Mouse (Mus musculus) forebrain, postnatal 0 days (tissue): ENCODE data around the gene Vrk1. TPM values are rescaled to one million over a fixed set of nuclear protein-coding genes. Genes with fewer than 3 reads are reported as not detected.

Experiments
- ATAC-seq: fragments of 200-750 bp; cut with Nextera tagmentation; 2 replicates; pipeline ENCODE4 v1.8.0; 2017; ENCODE audit warnings: mild to moderate bottlenecking, moderate library complexity
- DNase-seq: peaks from one replicate; pipeline ENCODE4 v3.0.0-alpha.2; 2015
- H3K27ac ChIP-seq: fragments of 300-500 bp; sonication (generic); 2 replicates; pipeline ENCODE4 v1.5.1; 2014; ENCODE audit warnings: low read depth, mild to moderate bottlenecking, antibody characterized with exemption, low read length, moderate library complexity, mixed read lengths
- H3K27me3 ChIP-seq: fragments of 300-500 bp; sonication (generic); 2 replicates; pipeline ENCODE4 v1.6.1; 2014; ENCODE audit warnings: mild to moderate bottlenecking, low read length, mixed read lengths; ENCODE audit not compliant: insufficient read depth
- H3K36me3 ChIP-seq: fragments of 300-500 bp; sonication (generic); 2 replicates; pipeline ENCODE4 v1.6.1; 2014; ENCODE audit warnings: mild to moderate bottlenecking, moderate library complexity; ENCODE audit not compliant: insufficient read depth
- H3K4me1 ChIP-seq: fragments of 300-500 bp; sonication (generic); 2 replicates; pipeline ENCODE4 v1.6.1; 2014; ENCODE audit warnings: antibody characterized with exemption; ENCODE audit not compliant: insufficient read depth
- H3K4me2 ChIP-seq: fragments of 300-500 bp; sonication (generic); 2 replicates; pipeline ENCODE4 v1.6.1; 2014; ENCODE audit warnings: low read depth, mild to moderate bottlenecking, moderate library complexity
- H3K4me3 ChIP-seq: fragments of 300-500 bp; sonication (generic); 2 replicates; pipeline ENCODE4 v1.5.1; 2014; ENCODE audit warnings: low read depth, low read length, mixed read lengths
- H3K9ac ChIP-seq: fragments of 300-500 bp; sonication (generic); 2 replicates; pipeline ENCODE4 v1.6.1; 2014; ENCODE audit warnings: mild to moderate bottlenecking
- H3K9me3 ChIP-seq: fragments of 300-500 bp; sonication (generic); 2 replicates; pipeline ENCODE4 v1.6.1; 2016; ENCODE audit warnings: low read length
- CTCF ChIP-seq: sonication (generic); IDR thresholded peaks from 2 replicates; pipeline ENCODE4 v1.5.1; 2016; ENCODE audit warnings: antibody characterized with exemption, control low read depth, low read depth
- WGBS: fragments of 180-500 bp; shearing (Covaris S2); extraction: QIAGEN DNeasy Blood & Tissue Kit; methylation state at CpG from one replicate; pipeline ENCODE4 v1.1.7; 2014; 5-methylcytosine and 5-hydroxymethylcytosine counted together
- polyA plus RNA-seq: library from polyadenylated mRNA; unstranded; fragments of >200 nt; fragmentation: Nextera tagmentation; extraction: Ambion mirVana; gene quantifications from 2 replicates; pipeline ENCODE4 v1.2.1, GENCODE M21; 2015
- total RNA-seq: library from RNA; depleted of rRNA; stranded (reverse); fragments of >200 nt; gene quantifications from 2 replicates; pipeline ENCODE4 v1.2.3, GENCODE M21; 2014; rRNA removed

The Vrk1 gene
- 30.5 and 34.9 TPM in 2 replicates for total RNA-seq
- polyA plus RNA-seq: 50.5 and 51.5 TPM in 2 replicates

DNA sequence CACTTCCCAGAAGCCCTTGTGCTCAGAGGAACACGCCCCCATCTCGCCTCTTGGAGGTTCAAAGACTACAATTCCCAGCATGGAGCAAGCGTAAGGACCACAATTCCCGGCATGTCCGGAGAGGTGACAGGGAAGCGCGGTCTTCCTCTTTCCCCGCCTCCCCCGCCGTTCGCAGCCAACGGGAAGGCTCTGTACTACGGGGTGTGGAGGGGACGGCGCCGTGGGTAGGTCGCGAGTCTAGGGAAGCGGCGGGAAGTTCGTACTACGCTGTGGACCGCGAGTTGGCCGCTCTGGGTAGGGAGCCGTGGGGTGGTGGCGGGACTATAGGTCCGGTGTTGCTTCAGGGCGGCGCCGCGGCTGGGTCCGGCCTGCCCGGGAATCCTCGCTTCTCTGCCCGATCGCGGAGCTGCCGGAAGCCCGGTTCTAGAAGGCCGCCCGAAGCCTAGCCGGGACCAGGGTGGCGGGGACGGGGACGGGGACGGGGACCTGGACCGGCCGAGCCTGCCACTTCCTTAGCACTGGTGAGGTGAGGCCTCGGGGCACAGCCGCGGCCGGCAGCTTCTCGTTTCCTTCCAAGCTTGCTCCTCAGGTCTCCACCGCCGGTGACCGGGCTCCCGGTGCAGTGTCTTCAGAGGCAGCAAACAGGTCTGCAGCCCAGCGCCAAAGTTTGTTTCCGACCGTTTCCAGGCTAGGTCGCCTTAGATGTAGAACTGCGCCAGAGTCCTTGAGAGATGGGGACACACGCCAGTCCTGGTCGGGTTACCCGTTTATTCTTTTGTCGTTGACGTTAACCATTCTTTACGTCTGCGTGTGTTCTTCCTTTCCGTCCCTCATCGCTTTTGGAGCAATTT lies at the start of gene Vrk1:
TSS of gene Vrk1 (plus strand) at position 164 of the 851 bp plus-strand sequence.
- peak within 1 kb of the TSS; percentile 66 for H3K27ac ChIP-seq
- 2% methylated on average over 72 of the region's 72 CpGs for WGBS
- H3K4me1 ChIP-seq: peaks cover 3% of the 10 kb centered on the region; the same call in 1 of the 2 replicates
- peak within 1 kb of the TSS; percentile 48 for H3K9ac ChIP-seq
- ATAC-seq: peak; percentile 100
- peak within 1 kb of the TSS; percentile 82 for H3K4me3 ChIP-seq
- TF ChIP-seq CTCF: peak; percentile 11; the same call in 1 of the 2 replicates
- no peaks in the 10 kb centered on the region for H3K36me3 ChIP-seq
- H3K27me3 ChIP-seq: no peaks in the 10 kb centered on the region
- H3K4me2 ChIP-seq: peak within 1 kb of the TSS; percentile 60
- peak; percentile 98 for DNase-seq
- no peaks in the 10 kb centered on the region for H3K9me3 ChIP-seq

DNA sequence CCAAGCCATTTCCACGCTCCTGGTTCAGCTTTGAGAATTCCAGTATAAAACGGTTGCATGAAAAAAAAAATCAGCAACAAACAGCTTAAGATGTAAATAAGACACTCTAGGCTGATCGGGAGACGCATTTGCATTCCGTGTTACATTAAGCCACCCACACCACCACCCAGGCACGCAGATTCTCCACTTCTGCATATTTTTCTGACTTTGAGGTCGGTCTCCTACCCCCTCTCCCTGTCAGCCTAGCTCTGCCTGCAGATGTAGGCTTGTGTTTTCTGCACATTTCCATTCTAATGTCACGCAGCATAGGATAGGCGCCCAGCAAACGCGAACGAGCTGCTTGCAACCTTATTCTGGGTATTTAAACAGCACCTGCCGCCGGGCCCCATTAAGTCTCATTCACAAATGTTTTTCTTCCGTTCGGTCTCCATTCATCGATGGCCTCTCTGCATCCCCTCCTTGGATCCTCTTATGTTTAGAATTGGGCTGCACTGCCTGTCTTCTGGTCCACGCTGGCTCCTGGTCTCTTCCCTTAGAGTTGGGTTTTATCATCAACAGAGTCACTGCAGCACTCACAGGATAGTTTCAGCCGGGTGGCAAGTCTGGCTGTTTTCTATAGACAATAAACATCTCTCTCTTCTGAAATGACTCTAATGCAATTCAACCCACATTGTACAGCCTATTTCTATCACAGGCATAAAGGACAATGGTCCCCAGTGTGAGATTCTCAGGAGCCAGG lies 49.3 kb upstream of the Vrk1 start:
- Histone ChIP-seq H3K36me3 (no peaks in the 10 kb centered on the region), H3K9ac (peak overlapping the region; percentile 36; the same call in 1 of the 2 replicates), H3K4me2 (peak overlapping the region; percentile 26; the same call in 1 of the 2 replicates), H3K4me3 (no peak overlapping the region), H3K27me3 (no peaks in the 10 kb centered on the region), H3K27ac (peak overlapping the region; percentile 74), H3K4me1 (peaks cover 15% of the 10 kb centered on the region), H3K9me3 (no peaks in the 10 kb centered on the region)
- TF ChIP-seq CTCF: no peak
- WGBS: 3% methylated on average over 19 of the region's 19 CpGs
- DNase-seq (peak; percentile 73), ATAC-seq (peak; percentile 19)

DNA sequence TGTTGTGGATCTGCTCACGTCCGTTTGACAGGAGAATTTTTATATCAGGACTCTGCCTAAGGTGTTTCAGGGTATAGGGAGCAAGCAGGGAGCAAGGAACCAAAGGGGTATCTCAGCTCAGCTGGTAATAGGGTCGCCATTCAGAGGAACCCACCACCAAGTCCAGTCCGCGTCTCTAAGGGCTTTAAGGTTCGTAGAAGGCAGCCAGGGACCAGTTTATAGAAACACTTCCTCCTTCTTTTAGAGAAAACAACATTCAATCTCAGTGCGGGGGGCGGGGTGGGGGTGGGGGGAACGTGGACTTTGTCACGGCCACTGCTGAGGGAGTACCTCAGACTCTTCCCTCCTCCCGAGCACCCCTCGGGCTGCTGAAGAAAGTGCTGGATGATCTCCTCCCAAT lies 48.4 kb upstream of the Vrk1 start:
- Histone ChIP-seq H3K27ac (peak overlapping the region; percentile 74), H3K4me3 (no peak overlapping the region), H3K4me1 (peaks cover 9% of the 10 kb centered on the region), H3K4me2 (peak overlapping the region; percentile 76), H3K36me3 (no peaks in the 10 kb centered on the region), H3K9ac (0 out of 2 replicates have a peak overlapping the region, but pooled peaks have one; percentile 23), H3K9me3 (no peaks in the 10 kb centered on the region), H3K27me3 (no peaks in the 10 kb centered on the region)
- ATAC-seq: no peak
- no peak for TF ChIP-seq CTCF
- no peak for DNase-seq
- WGBS: 7% methylated on average over 12 of the region's 12 CpGs

DNA sequence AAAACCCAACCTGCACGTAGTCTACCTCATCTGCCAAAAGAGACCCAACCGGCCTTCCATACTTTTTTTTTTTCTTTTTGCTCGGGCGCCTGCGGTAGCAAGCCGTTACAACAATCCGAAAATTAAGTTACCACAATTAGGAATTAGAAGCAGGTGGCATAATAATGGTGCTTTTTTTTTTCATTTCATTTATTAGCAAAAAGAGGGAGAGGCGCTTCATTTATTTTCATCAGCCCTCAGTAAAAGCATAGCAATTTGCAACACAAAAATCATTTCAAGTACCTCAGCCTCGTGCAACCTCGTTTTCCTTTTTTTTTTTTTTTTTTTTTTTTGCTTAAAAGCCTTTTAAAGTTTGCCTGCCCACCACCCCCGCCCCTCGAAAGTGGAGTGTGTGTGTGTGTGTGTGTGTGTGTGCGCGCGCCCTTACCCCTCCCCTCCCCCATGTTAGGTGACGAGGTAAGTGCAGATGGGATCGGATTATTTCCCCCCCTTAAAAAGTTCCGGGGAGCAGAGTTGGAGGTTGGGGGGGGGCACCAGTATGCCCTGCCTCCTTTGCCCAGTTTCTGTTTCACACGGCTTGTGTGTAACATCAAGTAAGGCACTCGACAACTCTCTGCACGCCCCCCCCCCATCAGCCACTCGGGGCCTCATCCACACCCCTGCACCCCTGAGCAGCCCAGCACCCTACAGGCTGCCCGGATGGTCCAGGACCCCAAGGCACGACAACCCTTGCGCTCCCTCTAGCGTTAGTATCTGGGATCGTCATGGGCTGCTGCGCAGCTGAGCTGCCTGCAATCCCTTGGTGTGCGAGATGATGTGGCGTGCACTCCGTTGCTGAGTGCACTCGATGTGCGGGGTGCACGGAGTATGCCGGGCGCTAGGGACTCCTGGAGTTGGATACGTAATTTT lies 47.7 kb upstream of the Vrk1 start:
- H3K4me2 ChIP-seq: peak overlapping the region; percentile 76
- DNase-seq: peak; percentile 96
- peak overlapping the region; percentile 74 for H3K27ac ChIP-seq
- under 1% methylated on average over 37 of the region's 37 CpGs for WGBS
- TF ChIP-seq CTCF: peak; percentile 99
- peaks cover 9% of the 10 kb centered on the region for H3K4me1 ChIP-seq
- H3K27me3 ChIP-seq: no peaks in the 10 kb centered on the region
- peak overlapping the region; percentile 41 for H3K4me3 ChIP-seq
- ATAC-seq: peak; percentile 95
- H3K36me3 ChIP-seq: no peaks in the 10 kb centered on the region
- H3K9me3 ChIP-seq: no peaks in the 10 kb centered on the region
- peak overlapping the region; percentile 49 for H3K9ac ChIP-seq

DNA sequence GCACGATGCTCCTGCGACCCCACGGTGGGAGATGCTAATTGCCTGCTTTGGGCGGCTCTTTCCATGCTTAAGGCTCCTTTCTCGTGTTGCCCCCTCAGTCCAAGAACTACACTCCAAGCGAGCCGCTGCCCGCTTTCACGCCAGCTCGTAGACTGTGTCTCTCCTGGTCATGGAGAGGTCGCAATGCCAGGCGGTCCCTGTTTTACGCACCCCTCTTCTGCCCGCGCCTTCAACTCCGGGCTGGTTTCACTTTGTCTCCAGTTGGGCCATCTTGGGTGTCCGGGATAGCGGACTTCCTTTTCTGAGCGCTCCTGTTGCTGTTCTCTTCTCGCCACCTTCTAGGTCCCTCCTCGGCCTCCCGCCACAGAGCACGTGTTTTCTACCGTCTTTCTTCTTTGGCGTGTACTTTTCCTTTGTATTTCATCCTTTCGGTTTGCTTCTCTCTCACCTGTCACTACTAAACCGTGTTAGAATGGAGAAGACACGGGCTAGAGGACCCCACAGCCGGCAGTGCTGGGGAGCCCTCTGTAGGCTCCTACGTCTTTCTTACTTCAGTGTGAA lies 46.9 kb upstream of the Vrk1 start:
- H3K4me3 ChIP-seq: peak overlapping the region; percentile 41
- ATAC-seq (no peak; the same call in 1 of the 2 replicates), DNase-seq (no peak)
- H3K27ac ChIP-seq: peak overlapping the region; percentile 51; the same call in 1 of the 2 replicates
- H3K9ac ChIP-seq: peak overlapping the region; percentile 49
- H3K4me2 ChIP-seq: peak overlapping the region; percentile 76
- 5% methylated on average over 30 of the region's 30 CpGs for WGBS
- H3K36me3 ChIP-seq: no peaks in the 10 kb centered on the region
- peaks cover 9% of the 10 kb centered on the region for H3K4me1 ChIP-seq
- no peak for TF ChIP-seq CTCF
- H3K9me3 ChIP-seq: no peaks in the 10 kb centered on the region
- no peaks in the 10 kb centered on the region for H3K27me3 ChIP-seq
